Mouse (Mus musculus): ENCODE measurements around the gene Tmem231.

DNA sequence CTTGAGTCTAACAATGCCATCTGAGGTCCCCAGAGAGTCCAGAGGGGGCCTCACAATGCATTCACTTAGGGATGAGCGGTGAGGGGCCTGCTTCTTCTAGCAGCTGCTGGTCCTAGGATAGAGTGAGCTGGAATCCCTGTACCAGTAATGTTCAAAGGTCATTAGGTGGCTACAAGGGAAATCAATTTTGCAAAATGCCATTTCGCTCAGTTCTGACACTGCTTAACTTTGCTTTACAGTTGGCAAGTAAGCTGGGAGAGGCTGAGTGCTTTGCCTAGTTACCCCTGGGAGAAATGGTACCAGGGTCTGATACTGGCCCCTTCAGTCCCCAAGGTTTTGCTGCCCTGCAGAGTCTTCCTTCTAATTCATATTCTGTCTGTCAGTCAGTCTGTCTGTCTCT lies 42.0 kb upstream of the Tmem231 start:
- TF ChIP-seq GATA1 (IDR thresholded peaks at IDR 0.05; ENCODE audit: borderline replicate concordance, low read length) (no peak), FLI1 (IDR thresholded peaks at IDR 0.05; ENCODE audit: low read length) (no peak)

All from megakaryocyte, embryonic 14.5 days (primary cell).